Mouse (Mus musculus): ENCODE results near the gene Smyd4. TPM values are rescaled to one million over a fixed set of nuclear protein-coding genes. Genes with fewer than 3 reads are reported as not detected.
A peak's percentile ranks its signal among the peaks of the same experiment; 100 is the strongest.

Gene Smyd4
- 1 to 10 TPM; 6.4 to 8.5 TPM for total RNA-seq (2021)

- peak; percentile 95 for DNase-seq
These were observed at the start of gene Smyd4, which contains the start of gene Rpa1 for GRCm38 (mm10) chr11:75348199-75348889. TSS of gene Smyd4 (plus strand) at chr11:75348433. TSS of gene Rpa1 (minus strand) at chr11:75348324.

- DNase-seq: peak; percentile 14
These were observed 49.7 kb upstream of the Smyd4 start for GRCm38 (mm10) chr11:75298491-75298890.

- no peak for DNase-seq
These were observed 48.4 kb upstream of the Smyd4 start for GRCm38 (mm10) chr11:75299786-75300185.

- peak; percentile 6 for DNase-seq
These were observed 47.3 kb upstream of the Smyd4 start for GRCm38 (mm10) chr11:75300954-75301353.

GRCm38 (mm10) chr11:75304797-75305196 lies 43.4 kb upstream of the Smyd4 start:
- no peak for DNase-seq

- DNase-seq: no peak
These were observed 39.6 kb upstream of the Smyd4 start for GRCm38 (mm10) chr11:75308650-75309049.

GRCm38 (mm10) chr11:75310813-75311212 lies 37.4 kb upstream of the Smyd4 start:
- no peak for DNase-seq

GRCm38 (mm10) chr11:75311751-75312150 lies 36.5 kb upstream of the Smyd4 start:
- no peak for DNase-seq

- DNase-seq: no peak
These were observed 34.4 kb upstream of the Smyd4 start for GRCm38 (mm10) chr11:75313834-75314233.

GRCm38 (mm10) chr11:75318351-75319221 lies 29.6 kb upstream of the Smyd4 start:
- DNase-seq: no peak

- no peak for DNase-seq
These were observed 29.0 kb upstream of the Smyd4 start for GRCm38 (mm10) chr11:75319246-75319645.

- DNase-seq: no peak
These were observed 24.9 kb upstream of the Smyd4 start for GRCm38 (mm10) chr11:75323326-75323737.

- no peak for DNase-seq
These were observed 23.8 kb upstream of the Smyd4 start for GRCm38 (mm10) chr11:75324433-75324832.

GRCm38 (mm10) chr11:75325116-75325968 lies 22.9 kb upstream of the Smyd4 start:
- no peak for DNase-seq

GRCm38 (mm10) chr11:75325969-75326311 lies 22.3 kb upstream of the Smyd4 start:
- no peak for DNase-seq

- DNase-seq: no peak
These were observed 11.6 kb upstream of the Smyd4 start for GRCm38 (mm10) chr11:75336676-75337075.

GRCm38 (mm10) chr11:75337246-75337645 lies 11.0 kb upstream of the Smyd4 start:
- no peak for DNase-seq

- peak; percentile 29 for DNase-seq
These were observed 8.2 kb upstream of the Smyd4 start for GRCm38 (mm10) chr11:75340076-75340475.

- no peak for DNase-seq
These were observed 7.4 kb upstream of the Smyd4 start for GRCm38 (mm10) chr11:75340698-75341345.

- DNase-seq: no peak
These were observed 5.1 kb upstream of the Smyd4 start for GRCm38 (mm10) chr11:75343096-75343495.

GRCm38 (mm10) chr11:75344163-75344562 lies 4.1 kb upstream of the Smyd4 start:
- DNase-seq: no peak

- no peak for DNase-seq
These were observed 3.5 kb upstream of the Smyd4 start for GRCm38 (mm10) chr11:75344716-75345115.
